Mouse (Mus musculus): ENCODE measurements around the gene Casd1. TPM values are rescaled to one million over a fixed set of nuclear protein-coding genes. Genes with fewer than 3 reads are reported as not detected.
"Not testable (repeated sequence)": the region's sequence is repeated elsewhere in the genome, so short reads cannot be mapped to it uniquely, and the experiment has no call there.

The Casd1 gene
- polyA plus RNA-seq, 1 experiment from 2014 or later: 36.4 TPM

DNA sequence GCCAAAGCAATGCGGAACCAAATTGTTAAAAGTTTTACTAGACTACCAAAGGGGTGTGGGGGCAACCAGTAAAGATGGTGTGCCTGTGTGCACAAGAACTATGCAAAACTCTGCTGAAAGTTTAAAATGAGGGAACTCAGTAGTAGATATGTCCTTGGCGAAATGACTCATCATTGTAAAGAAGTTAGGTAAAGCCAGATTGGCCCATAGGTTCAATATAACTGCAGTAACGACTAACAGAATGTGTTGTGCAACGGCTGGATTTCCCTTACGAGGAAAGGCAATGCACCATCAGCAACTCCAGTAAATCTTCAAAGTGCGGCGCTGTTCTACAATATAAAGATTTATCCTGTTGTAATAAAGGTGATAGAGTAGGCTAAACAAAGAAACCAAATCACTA, 11.8 kb downstream of the Casd1 start:
- no peak overlapping the region for H3K9ac ChIP-seq

DNA sequence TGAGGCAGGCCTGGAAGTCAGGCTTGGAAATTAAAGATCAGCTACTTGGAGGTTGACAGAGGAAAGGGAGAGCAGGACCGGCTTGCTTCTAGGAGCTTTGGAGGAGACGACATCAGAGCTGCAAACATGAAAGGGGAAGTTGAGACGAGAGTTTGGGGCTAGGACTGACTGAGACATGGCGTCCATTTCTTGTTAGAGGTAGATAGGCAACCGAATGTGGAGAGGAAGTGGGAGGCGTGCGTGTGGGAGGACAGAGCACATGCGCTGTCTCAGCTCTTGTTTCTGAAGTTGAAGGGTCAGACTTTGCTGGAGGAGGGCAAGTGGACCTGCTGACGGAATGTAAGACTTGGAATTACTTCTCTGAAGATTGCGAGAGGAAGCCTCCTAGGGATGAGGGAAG, 17.3 kb downstream of the Casd1 start:
- no peak for ATAC-seq (ENCODE audit: insufficient number of reproducible peaks, insufficient read depth, low FRiP score, low TSS enrichment, low read depth)
- H3K4me3 ChIP-seq: no peak overlapping the region
- no peaks in the 10 kb centered on the region for H3K27me3 ChIP-seq
- no peaks in the 10 kb centered on the region for H3K4me1 ChIP-seq
- peaks cover 43% of the 10 kb centered on the region for H3K36me3 ChIP-seq
- 88% methylated on average over 10 of the region's 10 CpGs for WGBS
- no peak overlapping the region for H3K27ac ChIP-seq
- H3K4me2 ChIP-seq: no peak overlapping the region
- peaks cover 3% of the 10 kb centered on the region; the same call in 1 of the 2 replicates for H3K9me3 ChIP-seq
- no peak overlapping the region for H3K9ac ChIP-seq

More for the DNA sequence above, 11.8 kb downstream of the Casd1 start:
- Histone ChIP-seq H3K4me3 (no peak overlapping the region), H3K4me1 (no peaks in the 10 kb centered on the region), H3K4me2 (no peak overlapping the region), H3K36me3 (peaks cover 20% of the 10 kb centered on the region), H3K9me3 (peaks cover 3% of the 10 kb centered on the region; the same call in 1 of the 2 replicates), H3K27ac (no peak overlapping the region), H3K27me3 (no peaks in the 10 kb centered on the region)
- ATAC-seq (ENCODE audit: insufficient number of reproducible peaks, insufficient read depth, low FRiP score, low TSS enrichment, low read depth): no peak
- WGBS: 91% methylated on average over 7 of the region's 7 CpGs

DNA sequence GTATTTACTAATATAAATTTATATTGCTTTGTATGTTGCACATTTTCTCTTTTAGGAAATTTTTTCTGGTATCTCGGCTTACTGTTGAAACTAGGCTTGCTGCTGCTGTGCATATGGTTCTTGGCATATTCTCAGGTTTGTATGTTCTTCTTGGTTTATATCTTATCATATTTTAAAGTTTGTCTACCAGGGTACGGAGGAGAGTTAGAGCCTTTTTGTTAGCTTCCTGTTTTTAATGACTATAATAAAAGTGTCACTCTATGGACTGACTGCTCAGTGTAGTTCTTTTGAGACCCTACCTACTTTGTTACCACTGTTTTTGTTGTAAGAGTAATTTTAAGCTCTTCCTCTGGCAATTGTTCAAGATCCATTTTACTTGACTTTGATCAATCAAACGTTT, 30.8 kb downstream of the Casd1 start:
- Histone ChIP-seq H3K27me3 (no peaks in the 10 kb centered on the region), H3K36me3 (peaks cover 9% of the 10 kb centered on the region), H3K9ac (no peak overlapping the region), H3K4me3 (no peak overlapping the region), H3K9me3 (no peaks in the 10 kb centered on the region), H3K27ac (no peak overlapping the region), H3K4me2 (no peak overlapping the region), H3K4me1 (no peaks in the 10 kb centered on the region)
- ATAC-seq (ENCODE audit: insufficient number of reproducible peaks, insufficient read depth, low FRiP score, low TSS enrichment, low read depth): no peak
- WGBS: 55% methylated on average over 3 of the region's 3 CpGs

DNA sequence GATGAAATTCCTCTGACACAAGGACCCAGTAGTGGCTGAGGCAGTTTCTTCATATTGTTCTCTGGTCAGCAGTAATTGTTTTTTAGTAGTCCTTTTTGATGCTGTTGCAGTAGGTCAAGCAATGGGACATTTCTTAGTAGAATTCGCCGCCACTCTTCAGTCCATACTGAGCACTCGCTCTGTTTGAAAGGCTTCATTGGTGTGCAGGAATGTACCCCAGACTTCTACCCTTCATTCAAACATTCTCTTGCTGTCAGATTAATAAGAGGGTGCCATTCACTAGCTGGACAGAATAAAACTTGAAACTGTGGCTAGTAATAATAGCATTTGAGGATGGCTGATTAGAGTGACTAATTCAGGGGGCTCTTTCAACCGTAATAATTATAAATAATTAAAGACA, 32.5 kb downstream of the Casd1 start:
- 82% methylated on average over 4 of the region's 4 CpGs for WGBS
- Histone ChIP-seq H3K27me3 (no peaks in the 10 kb centered on the region), H3K9ac (no peak overlapping the region), H3K4me1 (no peaks in the 10 kb centered on the region), H3K4me3 (no peak overlapping the region), H3K36me3 (peaks cover 15% of the 10 kb centered on the region), H3K4me2 (no peak overlapping the region), H3K9me3 (no peaks in the 10 kb centered on the region), H3K27ac (no peak overlapping the region)
- ATAC-seq (ENCODE audit: insufficient number of reproducible peaks, insufficient read depth, low FRiP score, low TSS enrichment, low read depth): no peak

DNA sequence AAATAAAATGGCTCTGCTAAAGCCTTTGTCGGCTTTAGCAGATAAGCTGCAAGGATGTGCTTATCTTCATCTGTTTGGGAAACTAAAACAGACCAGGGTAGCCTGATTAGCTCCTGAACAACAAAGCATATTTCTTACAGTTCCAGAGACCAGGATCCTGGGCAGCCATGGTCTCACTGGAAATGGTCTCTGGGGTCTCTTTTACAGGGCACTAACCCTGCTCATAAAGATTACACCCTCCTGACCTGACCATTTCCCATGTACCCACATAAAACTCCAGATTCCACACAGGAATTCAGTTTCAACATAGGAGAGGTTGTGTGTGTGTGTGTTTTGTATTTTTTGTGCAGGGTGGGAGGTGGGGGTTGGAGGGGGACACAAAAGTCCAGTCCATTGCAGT, 34.2 kb downstream of the Casd1 start:
- H3K4me1 ChIP-seq: no peaks in the 10 kb centered on the region
- H3K9me3 ChIP-seq: no peaks in the 10 kb centered on the region
- peaks cover 16% of the 10 kb centered on the region for H3K36me3 ChIP-seq
- no peak overlapping the region for H3K4me3 ChIP-seq
- no peaks in the 10 kb centered on the region for H3K27me3 ChIP-seq
- no peak overlapping the region for H3K4me2 ChIP-seq
- H3K27ac ChIP-seq: no peak overlapping the region
- no peak for ATAC-seq (ENCODE audit: insufficient number of reproducible peaks, insufficient read depth, low FRiP score, low TSS enrichment, low read depth)
- 79% methylated on average over 1 of the region's 1 CpGs for WGBS
- no peak overlapping the region for H3K9ac ChIP-seq

DNA sequence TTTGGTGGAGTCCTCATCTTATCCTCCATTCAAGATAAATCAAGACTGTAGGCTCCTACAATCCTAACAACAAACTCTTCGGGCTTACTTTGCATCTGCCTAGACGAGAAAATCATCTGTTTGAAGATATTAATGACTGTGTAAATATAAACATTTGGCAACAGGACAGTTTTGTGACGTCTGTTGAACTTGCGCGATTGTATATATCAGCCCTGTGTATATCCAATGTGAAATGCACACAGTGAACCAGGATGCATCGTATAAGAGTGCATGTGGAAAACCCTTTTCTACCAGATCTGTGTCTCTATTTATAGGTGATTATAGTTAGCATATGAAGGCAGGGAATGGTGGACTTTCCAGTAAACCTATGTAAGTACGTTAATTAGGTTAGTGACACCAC, 41.4 kb downstream of the Casd1 start:
- ATAC-seq (ENCODE audit: insufficient number of reproducible peaks, insufficient read depth, low FRiP score, low TSS enrichment, low read depth): no peak
- Histone ChIP-seq H3K4me2 (no peak overlapping the region), H3K9me3 (no peaks in the 10 kb centered on the region), H3K4me3 (no peak overlapping the region), H3K27ac (no peak overlapping the region), H3K27me3 (no peaks in the 10 kb centered on the region), H3K4me1 (no peaks in the 10 kb centered on the region), H3K9ac (no peak overlapping the region), H3K36me3 (peaks cover 29% of the 10 kb centered on the region)
- 91% methylated on average over 7 of the region's 7 CpGs for WGBS

DNA sequence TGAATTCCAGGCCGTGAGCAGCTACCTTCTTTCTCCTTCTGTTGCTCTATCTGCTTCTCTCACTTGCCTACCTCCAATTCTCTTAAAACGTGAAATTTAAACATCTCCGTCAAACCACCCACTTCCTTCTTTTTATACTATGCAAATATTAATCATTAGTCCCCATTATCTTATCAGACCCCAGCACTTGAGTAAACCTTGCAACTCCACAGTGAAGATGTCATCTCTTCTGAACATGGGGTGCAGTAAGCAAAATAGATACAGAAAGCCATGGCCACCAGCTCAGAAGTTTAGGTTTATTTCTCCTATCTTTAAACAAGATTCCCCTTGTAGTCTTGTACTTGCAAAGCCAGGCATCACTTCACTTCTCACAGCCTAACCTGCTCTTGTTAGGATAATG, 46.7 kb downstream of the Casd1 start:
- Histone ChIP-seq H3K27ac (no peak overlapping the region), H3K9ac (no peak overlapping the region), H3K4me3 (no peak overlapping the region), H3K4me2 (no peak overlapping the region), H3K9me3 (no peaks in the 10 kb centered on the region), H3K36me3 (peaks cover 2% of the 10 kb centered on the region), H3K4me1 (no peaks in the 10 kb centered on the region), H3K27me3 (no peaks in the 10 kb centered on the region)
- ATAC-seq (ENCODE audit: insufficient number of reproducible peaks, insufficient read depth, low FRiP score, low TSS enrichment, low read depth): no peak
- WGBS: 86% methylated on average over 3 of the region's 3 CpGs

DNA sequence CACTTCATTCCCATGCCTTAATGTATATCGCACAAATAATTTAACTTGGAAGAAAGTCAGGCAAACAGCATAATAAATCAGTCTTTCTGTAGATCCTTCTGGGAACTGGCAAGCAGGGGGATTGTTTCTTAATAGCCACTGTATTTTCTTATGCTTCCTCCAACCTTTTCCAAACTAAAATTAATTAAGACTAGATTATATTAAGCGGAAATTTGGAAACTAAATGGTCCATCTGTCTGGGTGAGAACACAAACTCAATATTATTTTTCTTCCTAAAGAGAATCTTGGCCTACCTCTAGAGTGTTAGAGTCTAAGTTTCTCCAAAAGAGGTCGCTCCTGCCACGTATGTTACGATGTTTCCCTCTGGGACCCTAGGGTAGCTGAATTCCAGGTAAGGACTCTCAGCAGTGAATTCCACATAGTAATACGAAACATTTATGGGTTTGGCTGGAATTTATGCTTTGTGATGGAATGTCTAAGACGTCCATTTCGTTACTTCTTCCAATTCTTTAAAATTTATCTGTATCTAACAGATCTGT, 52.0 kb downstream of the Casd1 start:
- no peak overlapping the region for H3K27ac ChIP-seq
- no peaks in the 10 kb centered on the region for H3K4me1 ChIP-seq

DNA sequence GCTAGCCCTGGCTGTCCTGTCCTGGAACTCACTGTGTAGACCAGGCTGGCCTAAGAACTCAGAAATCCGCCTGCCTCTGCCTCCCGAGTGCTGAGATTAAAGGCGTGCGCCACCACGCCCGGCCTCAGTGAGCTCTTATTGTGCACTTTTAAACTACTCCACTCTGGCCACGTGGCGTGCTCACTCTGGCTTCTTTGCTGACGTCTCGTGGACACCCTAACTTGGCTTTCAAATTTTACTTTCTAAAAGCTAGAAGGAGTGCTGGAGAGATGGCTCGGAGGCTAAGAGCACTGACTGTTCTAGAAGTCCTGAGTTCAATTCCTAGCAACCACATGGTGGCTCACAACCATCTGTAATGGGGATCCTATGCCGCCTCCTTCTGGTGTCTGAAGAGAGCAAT, 53.1 kb downstream of the Casd1 start:
- ATAC-seq (ENCODE audit: insufficient number of reproducible peaks, insufficient read depth, low FRiP score, low TSS enrichment, low read depth); H3K4me1 ChIP-seq; H3K9me3 ChIP-seq; H3K9ac ChIP-seq; H3K36me3 ChIP-seq; H3K4me3 ChIP-seq; H3K27ac ChIP-seq; H3K4me2 ChIP-seq; H3K27me3 ChIP-seq: not testable (repeated sequence)
- WGBS: 96% methylated on average over 12 of the region's 12 CpGs

More for the DNA sequence above, 52.0 kb downstream of the Casd1 start:
- Histone ChIP-seq H3K9me3 (no peaks in the 10 kb centered on the region), H3K9ac (no peak overlapping the region), H3K27me3 (no peaks in the 10 kb centered on the region), H3K36me3 (no peaks in the 10 kb centered on the region), H3K4me2 (no peak overlapping the region), H3K4me3 (no peak overlapping the region)
- 80% methylated on average over 8 of the region's 8 CpGs for WGBS
- ATAC-seq (ENCODE audit: insufficient number of reproducible peaks, insufficient read depth, low FRiP score, low TSS enrichment, low read depth): no peak

DNA sequence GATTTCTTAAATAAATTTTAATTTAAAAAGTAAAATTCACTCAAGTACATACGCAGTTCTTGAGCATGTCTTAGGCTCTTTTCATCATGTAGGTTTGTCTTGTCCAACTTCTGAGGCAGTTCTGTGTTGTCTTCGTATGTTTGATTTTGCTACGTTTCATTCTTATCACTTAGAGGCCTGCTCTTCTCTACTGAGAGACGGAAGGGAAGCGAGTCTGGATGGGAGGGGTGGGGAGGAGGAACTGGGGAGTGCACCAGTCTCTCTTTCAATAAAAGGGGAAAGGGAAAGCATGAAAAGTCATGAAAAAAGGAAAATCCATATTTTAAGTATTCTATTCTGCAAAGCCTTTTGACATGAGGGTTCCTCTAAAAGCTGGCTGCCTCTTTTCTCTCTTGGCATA, 54.8 kb downstream of the Casd1 start:
- 70% methylated on average over 5 of the region's 5 CpGs for WGBS
- Histone ChIP-seq H3K27ac (no peak overlapping the region), H3K4me3 (no peak overlapping the region), H3K27me3 (no peaks in the 10 kb centered on the region), H3K4me2 (no peak overlapping the region), H3K4me1 (no peaks in the 10 kb centered on the region), H3K36me3 (no peaks in the 10 kb centered on the region), H3K9me3 (no peaks in the 10 kb centered on the region), H3K9ac (no peak overlapping the region)
- no peak for ATAC-seq (ENCODE audit: insufficient number of reproducible peaks, insufficient read depth, low FRiP score, low TSS enrichment, low read depth)

DNA sequence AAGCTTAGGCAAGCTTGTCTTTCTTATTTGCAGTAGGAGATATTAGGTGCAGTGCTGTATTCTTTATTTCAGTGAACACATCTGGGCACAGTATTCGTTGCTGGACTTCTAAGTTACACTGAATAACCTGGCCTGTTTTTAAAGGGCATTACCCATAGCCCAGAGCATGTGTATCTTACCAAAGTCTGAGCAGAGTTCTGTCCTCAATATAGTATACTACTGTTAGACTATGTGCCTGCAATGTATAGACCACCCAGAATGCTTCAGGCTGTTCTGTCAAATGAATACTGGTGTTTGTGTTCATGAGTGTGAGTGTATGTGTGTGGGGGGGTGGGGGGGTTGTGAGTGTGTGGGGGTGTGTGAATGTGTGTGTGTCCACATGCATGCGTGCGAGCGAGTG, 55.3 kb downstream of the Casd1 start:
- Histone ChIP-seq H3K27me3 (no peaks in the 10 kb centered on the region), H3K4me2 (no peak overlapping the region), H3K4me1 (no peaks in the 10 kb centered on the region), H3K36me3 (no peaks in the 10 kb centered on the region), H3K27ac (no peak overlapping the region), H3K9me3 (no peaks in the 10 kb centered on the region), H3K4me3 (no peak overlapping the region), H3K9ac (no peak overlapping the region)
- ATAC-seq (ENCODE audit: insufficient number of reproducible peaks, insufficient read depth, low FRiP score, low TSS enrichment, low read depth): no peak
- WGBS: 85% methylated on average over 4 of the region's 4 CpGs

DNA sequence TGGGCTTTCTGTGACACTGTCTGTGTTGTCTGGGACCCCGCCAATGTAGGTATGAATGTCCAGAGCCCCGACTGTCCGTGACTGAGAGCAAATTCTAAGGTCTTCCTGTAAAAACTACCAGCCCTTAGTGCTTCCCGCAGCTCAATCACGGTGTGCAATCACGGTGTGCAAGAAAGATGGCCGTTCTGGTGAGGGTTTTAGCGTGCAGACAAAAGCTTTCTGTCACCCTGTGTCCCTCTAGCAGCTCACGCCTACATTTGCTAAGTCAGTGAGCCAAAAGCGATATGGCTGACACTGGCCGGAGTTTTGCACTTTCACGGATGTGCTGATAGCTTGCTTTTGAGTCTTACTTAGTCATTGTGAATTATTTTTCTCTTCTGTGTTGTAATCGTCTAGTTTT, 58.2 kb downstream of the Casd1 start:
- Histone ChIP-seq H3K4me3 (no peak overlapping the region), H3K27ac (no peak overlapping the region), H3K27me3 (no peaks in the 10 kb centered on the region), H3K9ac (no peak overlapping the region), H3K4me2 (no peak overlapping the region), H3K36me3 (no peaks in the 10 kb centered on the region), H3K4me1 (no peaks in the 10 kb centered on the region), H3K9me3 (no peaks in the 10 kb centered on the region)
- no peak for ATAC-seq (ENCODE audit: insufficient number of reproducible peaks, insufficient read depth, low FRiP score, low TSS enrichment, low read depth)
- WGBS: 82% methylated on average over 13 of the region's 13 CpGs

DNA sequence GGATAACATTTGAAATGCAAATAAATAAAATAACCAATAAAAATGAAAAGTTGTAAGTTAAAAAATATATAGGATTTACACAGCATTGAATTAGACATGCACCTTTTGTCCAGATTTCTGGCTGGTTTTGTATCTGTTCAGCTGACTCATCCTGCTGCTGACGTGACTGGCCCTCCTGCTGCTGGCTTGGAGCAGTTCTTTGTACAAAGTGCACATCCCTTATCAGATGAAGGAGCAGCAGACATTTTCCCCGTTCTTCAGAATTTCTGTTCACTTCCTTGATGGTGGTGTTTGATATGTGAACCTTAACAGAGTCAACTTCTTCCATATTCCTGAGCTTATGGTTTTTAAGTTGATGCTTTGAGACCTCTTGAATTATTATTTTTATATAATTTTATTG, 62.9 kb downstream of the Casd1 start:
- no peaks in the 10 kb centered on the region for H3K9me3 ChIP-seq
- H3K4me2 ChIP-seq: no peak overlapping the region
- H3K4me3 ChIP-seq: no peak overlapping the region
- H3K9ac ChIP-seq: no peak overlapping the region
- no peak overlapping the region for H3K27ac ChIP-seq
- H3K36me3 ChIP-seq: no peaks in the 10 kb centered on the region
- WGBS: 66% methylated on average over 2 of the region's 2 CpGs
- no peak for ATAC-seq (ENCODE audit: insufficient number of reproducible peaks, insufficient read depth, low FRiP score, low TSS enrichment, low read depth)
- H3K27me3 ChIP-seq: no peaks in the 10 kb centered on the region
- no peaks in the 10 kb centered on the region for H3K4me1 ChIP-seq
